In the genomic region with DNA sequence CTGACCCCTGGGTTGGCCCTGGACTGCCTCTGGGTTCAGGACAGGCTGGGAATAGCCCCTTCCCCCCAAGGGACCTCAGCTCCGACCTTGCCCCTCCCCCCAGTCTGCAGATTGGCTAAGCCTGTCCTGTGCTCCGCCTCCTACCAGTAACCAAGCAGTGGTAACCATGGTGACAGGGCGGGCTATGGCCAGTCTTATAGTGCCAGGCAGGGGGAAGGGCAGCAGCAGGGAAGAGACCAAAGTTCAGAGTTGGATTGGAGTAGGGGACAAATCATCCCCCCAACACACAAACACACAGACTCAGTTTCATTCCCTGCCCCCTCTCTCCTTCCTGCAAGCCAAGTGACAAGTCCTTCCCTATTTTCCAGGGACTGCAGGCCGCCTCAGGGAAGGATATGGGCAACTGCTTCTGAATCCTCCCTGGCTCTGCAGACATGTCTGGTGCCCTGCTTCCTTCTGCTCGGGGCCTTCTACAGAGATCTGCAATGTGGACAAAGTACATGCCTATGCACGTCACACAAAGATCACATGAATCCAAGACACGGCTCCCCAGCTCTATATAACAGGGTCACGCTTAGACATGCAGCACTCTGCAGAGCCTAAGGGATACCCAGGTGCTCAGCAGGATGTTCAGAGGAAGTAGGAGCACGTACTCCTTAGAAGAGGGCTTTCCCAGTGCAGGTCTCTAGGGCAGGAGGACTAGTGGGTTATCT, we compare ENCODE assay signal across 8 mouse cellular contexts. TPM values are rescaled to one million over a fixed set of nuclear protein-coding genes. Genes with fewer than 3 reads are reported as not detected.
DNase-seq lines count a peak whose midpoint lies in the region; ATAC-seq and TF ChIP-seq lines count a peak whose summit lies in the region.

No protein-coding gene starts in this region.

- DNase-seq in heart, postnatal 36 days: no peak
- peak; percentile 96 for DNase-seq in embryonic facial prominence, embryonic 10.5 days (ENCODE audit: low spot score)
- DNase-seq in hindbrain, embryonic 11.5 days (ENCODE audit: low spot score): peak; percentile 98
- DNase-seq in layer of hippocampus, postnatal 10 days (ENCODE audit: low spot score in 2 of 2): peak; percentile 78 to 83
- peak; percentile 72 for DNase-seq in lung, adult 2 months
- peak; percentile 97 for DNase-seq in retina, postnatal 1 day
- no peak for DNase-seq in B cell, adult 2 months

- intact Hi-C loops in heart, postnatal 36 days (cut with DNase I): no loop called here

- peak overlapping the region; percentile 19; the same call in 1 of the 2 replicates for H3K9ac ChIP-seq in heart, embryonic 12.5 days
- no peak overlapping the region for H3K9ac ChIP-seq in hindbrain, embryonic 11.5 days (ENCODE audit: low read depth, low read length)

- peaks cover 81% of the 10 kb centered on the region for H3K4me1 ChIP-seq in heart, embryonic 12.5 days (replicated peaks)
- peaks cover 95% of the 10 kb centered on the region for H3K4me1 ChIP-seq in embryonic facial prominence, embryonic 10.5 days
- H3K4me1 ChIP-seq in hindbrain, embryonic 11.5 days (replicated peaks; ENCODE audit: control insufficient read depth, insufficient read depth, low read length): peaks cover 45% of the 10 kb centered on the region
- H3K4me1 ChIP-seq in lung, adult 2 months (ENCODE audit: control insufficient read depth, insufficient read depth, low read length): peaks cover 27% of the 10 kb centered on the region

- 42% methylated on average over 9 of the region's 9 CpGs for WGBS in heart, embryonic 12.5 days
- 18% methylated on average over 9 of the region's 9 CpGs for WGBS in embryonic facial prominence, embryonic 10.5 days
- 19% methylated on average over 9 of the region's 9 CpGs for WGBS in hindbrain, embryonic 11.5 days
- 40% methylated on average over 9 of the region's 9 CpGs for WGBS in lung, adult 2 months

- no peak for TF ChIP-seq POLR2A in lung, adult 2 months (IDR thresholded peaks at IDR 0.05; ENCODE audit: borderline replicate concordance, extremely low read depth, low read depth, low read length)

- H3K9me3 ChIP-seq in heart, embryonic 12.5 days (replicated peaks): no peaks in the 10 kb centered on the region
- no peaks in the 10 kb centered on the region for H3K9me3 ChIP-seq in embryonic facial prominence, embryonic 10.5 days
- H3K9me3 ChIP-seq in hindbrain, embryonic 11.5 days (ENCODE audit: control insufficient read depth, low read length): no peaks in the 10 kb centered on the region

- H3K4me2 ChIP-seq in heart, embryonic 12.5 days: peak overlapping the region; percentile 38
- peak overlapping the region; percentile 20; the same call in 1 of the 2 replicates for H3K4me2 ChIP-seq in hindbrain, embryonic 11.5 days (replicated peaks; ENCODE audit: low read depth, low read length)

- no peak overlapping the region for H3K4me3 ChIP-seq in heart, embryonic 12.5 days
- H3K4me3 ChIP-seq in embryonic facial prominence, embryonic 10.5 days: peak overlapping the region; percentile 44
- no peak overlapping the region for H3K4me3 ChIP-seq in hindbrain, embryonic 11.5 days (ENCODE audit: low read depth, low read length)
- H3K4me3 ChIP-seq in lung, adult 2 months (replicated peaks; ENCODE audit: extremely low read depth, low read depth, low read length): no peak overlapping the region

- peak overlapping the region; percentile 26; the same call in 1 of the 2 replicates for H3K27ac ChIP-seq in heart, embryonic 12.5 days (ENCODE audit: poor library complexity, severe bottlenecking)
- H3K27ac ChIP-seq in embryonic facial prominence, embryonic 10.5 days (replicated peaks): peak overlapping the region; percentile 91
- H3K27ac ChIP-seq in hindbrain, embryonic 11.5 days (ENCODE audit: low read depth, low read length): peak overlapping the region; percentile 98

- no peak for TF ChIP-seq CTCF in lung, adult 2 months (IDR thresholded peaks at IDR 0.05; ENCODE audit: insufficient read depth, low read length)

- peaks cover 30% of the 10 kb centered on the region for H3K36me3 ChIP-seq in heart, embryonic 12.5 days
- peaks cover 87% of the 10 kb centered on the region for H3K36me3 ChIP-seq in embryonic facial prominence, embryonic 10.5 days (replicated peaks)
- H3K36me3 ChIP-seq in hindbrain, embryonic 11.5 days (ENCODE audit: control insufficient read depth, insufficient read depth, low read length): no peaks in the 10 kb centered on the region; the same call in 1 of the 2 replicates

- ATAC-seq in heart, embryonic 12.5 days (ENCODE audit: insufficient number of reproducible peaks, low FRiP score): peak; percentile 83
- peak; percentile 96 for ATAC-seq in hindbrain, embryonic 11.5 days (ENCODE audit: low FRiP score)

- H3K27me3 ChIP-seq in heart, embryonic 12.5 days (replicated peaks): no peaks in the 10 kb centered on the region
- no peaks in the 10 kb centered on the region for H3K27me3 ChIP-seq in embryonic facial prominence, embryonic 10.5 days (replicated peaks; ENCODE audit: low read depth, poor library complexity, severe bottlenecking)
- H3K27me3 ChIP-seq in hindbrain, embryonic 11.5 days (ENCODE audit: control insufficient read depth, insufficient read depth, low read length): no peaks in the 10 kb centered on the region

RNA-seq across cellular contexts. Expression of gene Ptprf, which starts 14.5 kb away (rescaled TPM):
- polyA plus RNA-seq in heart, embryonic 12.5 days (2016; fragmentation: Nextera tagmentation; extraction: Ambion mirVana): 38.1 and 43.5 TPM in 2 replicates
- total RNA-seq in heart, postnatal 36 days (2021): 1 to 10 TPM; 7.5 to 9.2 TPM
- 88.2 and 95.5 TPM in 2 replicates for polyA plus RNA-seq in embryonic facial prominence, embryonic 10.5 days (2016; fragmentation: Nextera tagmentation; extraction: Ambion mirVana)
- 62.4 and 66.0 TPM in 2 replicates for polyA plus RNA-seq in hindbrain, embryonic 11.5 days (2014; fragmentation: Nextera tagmentation; extraction: Ambion mirVana)
- 100 to 1,000 TPM; 140 to 142 TPM for total RNA-seq in layer of hippocampus, postnatal 10 days (2021)
- 245 and 250 TPM in 2 replicates for polyA plus RNA-seq in lung, adult 2 months (2012; rRNA removed)

Comparison
In these comparisons a context has a peak if more than half of its experiments do, and no peak if none do; other contexts are left out.
1. H3K27ac ChIP-seq: peak in every context shown above with its lines; median percentile 98 in hindbrain, embryonic 11.5 days; 91 in embryonic facial prominence, embryonic 10.5 days; 26 in heart, embryonic 12.5 days.
2. DNase-seq: peak in embryonic facial prominence, embryonic 10.5 days (single experiment), hindbrain, embryonic 11.5 days (single experiment), layer of hippocampus, postnatal 10 days (2 of 2), lung, adult 2 months (single experiment) and retina, postnatal 1 day (single experiment); none in heart, postnatal 36 days (0 of 2) and B cell, adult 2 months (0 of 2).